Mouse (Mus musculus) c-Kit-negative CD71-positive TER-119-positive erythroid progenitor cells, embryonic 14.5 days (primary cell): ENCODE data around the gene Slco3a1.

Experiments
- DNase-seq: peaks from one replicate; pipeline ENCODE4 v3.0.0-alpha.2; 2013; ENCODE audit warnings: low read depth, low spot score

The Slco3a1 gene

DNA sequence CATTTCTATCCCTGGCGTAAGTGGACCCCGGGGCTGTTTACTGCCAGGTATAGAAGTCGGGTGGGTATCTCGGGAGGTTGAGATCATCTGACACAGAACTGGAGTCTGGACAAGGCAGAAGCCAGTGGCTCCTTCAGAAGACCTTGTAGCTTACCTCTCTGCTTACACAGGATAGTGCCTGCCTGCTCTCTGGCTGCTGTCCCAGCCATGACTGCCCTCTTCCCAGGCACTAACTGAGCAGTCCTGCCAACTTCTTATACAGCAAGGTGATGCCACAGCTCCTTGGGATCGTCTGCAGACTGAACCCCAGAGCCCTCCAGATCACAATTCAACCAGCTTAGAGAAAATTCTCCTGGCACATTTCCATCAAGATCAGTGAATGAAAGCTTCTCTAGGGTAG is 26.4 kb downstream of the Slco3a1 start:
- DNase-seq: no peak

DNA sequence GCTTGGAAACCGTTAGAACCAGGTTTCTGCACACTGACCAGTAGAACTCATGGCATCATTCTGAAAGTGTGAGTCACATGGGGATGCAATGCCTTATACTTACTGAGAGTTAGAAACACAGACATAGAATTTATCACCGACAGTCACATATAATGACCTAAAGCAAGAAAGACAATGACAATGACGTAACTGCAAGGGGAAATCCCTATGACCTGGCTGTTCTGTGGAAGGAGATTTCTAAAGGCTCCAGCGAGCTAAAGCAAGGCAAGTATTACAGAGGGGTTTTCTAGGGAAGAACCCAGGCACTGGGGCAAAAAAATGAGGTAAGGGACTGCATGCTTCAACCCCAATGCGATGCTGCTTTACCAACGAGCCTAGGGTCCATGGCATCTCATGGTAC is 26.9 kb downstream of the Slco3a1 start:
- DNase-seq: no peak

DNA sequence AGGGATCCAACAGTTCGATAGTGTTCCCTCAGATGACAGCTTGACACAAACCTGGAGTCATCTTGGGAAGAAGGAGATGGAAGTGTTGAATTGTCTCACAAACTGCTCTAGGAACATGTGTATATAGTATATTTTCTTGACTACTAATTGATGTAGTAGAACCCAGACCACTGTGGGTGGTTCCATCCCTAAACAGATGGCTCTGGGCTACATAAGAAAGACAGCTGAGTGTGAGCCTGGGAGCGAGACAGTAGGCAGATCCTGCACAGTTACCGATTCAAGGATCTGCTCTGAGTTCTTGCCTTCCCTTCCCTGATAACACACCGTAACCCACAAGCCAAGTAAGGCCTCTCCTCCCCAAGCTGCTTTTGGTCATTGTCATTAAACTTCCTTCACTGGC is 28.6 kb downstream of the Slco3a1 start:
- DNase-seq: no peak

DNA sequence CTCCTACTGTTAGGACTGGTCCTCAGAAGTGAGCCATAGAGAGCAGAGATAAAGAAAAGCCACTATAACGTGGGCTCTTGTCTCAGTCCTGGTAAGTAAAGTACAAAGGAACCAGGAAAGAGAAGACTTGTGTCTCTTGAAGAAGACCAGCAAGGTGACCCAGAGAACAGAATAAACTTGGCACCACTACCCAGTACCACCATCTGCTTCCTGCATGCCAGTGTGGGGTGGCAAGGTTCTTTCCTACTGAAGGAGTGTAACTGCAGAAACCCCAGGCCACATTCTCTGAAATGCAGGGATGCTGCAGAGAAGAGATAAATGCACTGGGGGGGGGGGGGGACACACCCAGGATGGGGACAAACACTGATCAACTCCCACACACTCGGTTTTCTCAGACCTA is 29.0 kb downstream of the Slco3a1 start:
- no peak for DNase-seq

DNA sequence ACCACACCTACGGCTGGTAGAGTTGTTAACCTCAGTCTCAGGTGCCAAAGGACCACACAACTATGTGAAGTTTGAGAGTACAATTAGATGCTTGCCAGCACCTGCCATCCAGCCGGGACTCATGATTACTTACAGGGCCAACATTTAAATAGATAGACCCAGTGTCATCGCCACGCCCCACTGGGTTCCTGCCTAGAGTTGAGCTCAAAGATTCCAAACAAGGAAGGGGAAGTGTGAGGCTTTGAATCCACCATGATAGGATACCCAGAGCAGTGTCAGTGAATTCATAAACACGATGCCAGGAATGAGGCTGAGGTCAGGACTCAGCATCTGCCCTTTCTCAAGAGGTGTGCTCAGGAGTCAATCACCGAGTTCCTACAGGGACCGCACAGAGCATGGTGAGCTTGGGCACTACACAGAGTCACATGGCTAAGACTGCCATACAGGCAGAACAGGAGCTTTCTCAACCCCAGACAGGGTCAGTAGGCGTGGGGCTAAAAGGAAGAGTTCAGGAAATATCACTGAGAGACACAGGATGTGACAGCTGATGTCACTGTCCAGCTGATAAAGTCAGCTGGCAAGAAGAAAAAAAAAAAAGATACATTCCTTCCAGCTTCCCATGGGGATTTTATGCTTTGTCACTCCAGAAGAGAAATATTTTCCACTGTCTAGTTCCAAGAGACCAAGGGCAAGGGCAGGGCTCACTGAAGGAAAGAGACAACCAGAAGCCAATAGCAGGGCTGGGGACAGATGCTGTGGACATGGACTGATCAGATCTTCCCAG is 30.2 kb downstream of the Slco3a1 start:
- no peak for DNase-seq

DNA sequence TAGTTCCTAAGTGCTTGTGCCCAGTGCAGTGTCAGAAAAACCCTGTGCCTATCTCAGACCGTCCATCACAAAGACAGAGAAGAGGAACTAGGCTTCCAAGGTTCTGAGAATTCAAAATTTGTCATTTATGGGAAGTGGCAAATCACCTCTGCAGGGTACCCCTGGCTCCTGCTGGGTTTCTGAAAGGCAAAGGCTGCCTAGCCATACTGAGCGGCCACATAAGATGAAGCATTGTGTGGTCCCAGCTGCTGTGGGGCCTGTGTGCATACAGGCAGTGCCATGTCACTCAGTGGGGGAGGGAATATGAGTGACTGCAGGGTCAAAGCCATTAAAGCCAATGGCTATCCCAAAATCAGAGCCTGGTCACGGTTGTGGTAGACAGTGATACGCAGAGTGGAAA is 31.5 kb downstream of the Slco3a1 start:
- DNase-seq: no peak

DNA sequence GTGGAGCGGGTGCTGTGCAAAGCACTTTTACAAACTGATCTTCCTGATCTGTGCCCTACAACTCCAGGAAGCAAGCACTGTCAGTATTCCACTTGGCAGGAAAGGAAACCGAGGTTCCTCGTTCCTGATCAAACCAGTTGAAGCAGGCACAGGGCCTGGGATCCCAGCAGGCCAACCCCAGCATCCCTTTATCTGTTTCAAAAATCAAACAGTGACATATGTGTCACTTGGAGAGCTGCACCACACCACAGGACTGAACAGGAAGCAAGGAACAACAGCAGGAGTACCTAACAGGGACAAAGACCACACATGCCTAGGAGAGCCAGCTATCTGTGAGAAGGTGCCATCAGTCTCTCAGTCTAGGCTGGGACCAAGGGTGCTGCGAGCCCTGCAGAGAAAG is 32.3 kb downstream of the Slco3a1 start:
- DNase-seq: no peak

DNA sequence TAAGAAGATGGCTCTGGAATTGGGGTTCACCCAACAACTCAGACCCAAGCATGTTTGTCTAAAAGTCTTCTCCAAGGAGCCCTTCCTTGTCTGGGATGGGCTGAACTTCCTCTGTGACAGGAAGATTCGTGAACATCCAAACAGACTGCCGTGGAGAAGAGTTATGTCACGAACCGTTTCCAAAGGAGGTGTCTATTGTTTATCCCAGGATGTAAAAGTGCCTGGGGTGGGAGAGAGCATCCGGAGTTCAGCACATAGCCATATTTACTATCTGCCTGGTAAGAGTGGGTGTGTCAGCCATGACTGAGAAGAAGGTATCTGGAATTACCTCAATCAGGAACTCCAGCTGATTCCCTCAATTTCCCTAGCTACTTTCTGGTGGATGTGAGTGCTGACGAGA is 35.2 kb downstream of the Slco3a1 start:
- DNase-seq: no peak

DNA sequence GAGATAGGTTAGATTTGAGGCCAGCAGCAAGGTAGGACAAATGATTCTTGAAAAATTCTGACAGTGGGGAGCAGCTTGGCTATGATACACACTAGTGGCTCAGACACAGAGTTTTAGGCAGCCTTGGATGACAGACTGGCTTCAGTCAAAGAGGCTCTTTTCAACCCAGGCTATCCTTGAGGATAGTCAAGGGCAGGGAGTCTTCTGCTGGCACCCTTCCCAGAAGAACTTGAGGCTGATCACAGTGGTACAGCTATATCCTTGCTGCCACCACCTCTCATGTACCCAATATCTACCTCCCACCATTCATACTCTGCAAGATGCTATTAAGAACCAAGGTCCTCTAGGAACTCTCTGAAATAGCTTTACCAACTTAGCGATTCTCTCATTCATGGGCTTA is 35.8 kb downstream of the Slco3a1 start:
- DNase-seq: no peak

DNA sequence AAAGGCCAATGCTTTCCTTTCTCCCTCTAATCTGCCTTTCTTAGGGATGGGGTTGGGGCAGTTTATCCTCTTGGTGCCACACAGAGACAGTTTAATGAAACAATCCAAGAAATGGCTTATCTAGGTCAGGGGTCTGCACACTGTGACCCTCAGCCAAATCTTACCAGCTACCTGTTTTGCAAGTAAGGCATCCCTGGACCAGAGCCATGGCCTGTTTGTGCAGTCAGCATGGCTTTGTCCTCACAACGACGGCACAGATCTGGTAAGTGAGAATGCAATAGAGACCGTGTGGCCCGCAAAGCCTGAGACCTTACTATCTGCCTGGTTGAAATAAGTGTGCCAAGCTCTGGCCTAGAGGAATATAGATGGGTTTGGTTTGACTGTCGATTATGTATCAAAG is 36.3 kb downstream of the Slco3a1 start:
- DNase-seq: no peak

DNA sequence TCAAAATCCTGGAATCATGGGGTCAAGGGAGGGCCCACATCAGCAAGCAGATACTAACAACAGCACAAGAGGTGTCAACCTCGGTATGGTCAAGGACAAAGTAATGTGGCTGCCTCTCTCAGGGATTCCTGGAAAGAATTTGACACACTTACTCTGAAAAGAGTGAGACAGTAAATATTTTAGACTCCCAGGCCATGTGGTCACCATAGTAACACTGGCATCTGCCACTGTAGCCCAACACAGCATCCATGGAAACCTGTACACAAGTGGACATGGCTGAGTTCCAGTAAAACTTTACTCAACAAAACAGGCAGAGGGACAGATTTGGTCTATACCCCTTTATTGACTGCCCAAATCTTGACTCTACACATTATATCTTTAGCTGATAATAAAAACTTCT is 43.9 kb downstream of the Slco3a1 start:
- DNase-seq: no peak

DNA sequence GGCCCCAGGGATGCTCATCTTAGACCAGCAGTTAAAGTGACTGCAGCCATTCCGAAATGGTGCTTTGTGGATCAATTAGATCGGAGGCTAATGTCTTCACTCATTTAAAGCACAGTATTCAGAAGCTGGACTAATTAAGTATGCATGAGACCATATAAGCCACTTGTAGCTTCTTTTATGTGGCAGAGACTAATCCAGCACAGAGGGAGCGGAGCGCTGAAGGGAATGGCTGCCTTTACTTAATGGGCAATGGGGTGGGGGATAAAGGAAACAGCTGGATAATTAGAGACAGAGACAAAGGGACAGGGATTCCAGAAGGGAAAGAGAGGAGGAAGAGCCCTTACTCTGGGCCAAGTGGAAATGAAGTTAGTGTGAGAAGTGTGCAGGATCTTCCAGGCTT is 46.4 kb downstream of the Slco3a1 start:
- no peak for DNase-seq

DNA sequence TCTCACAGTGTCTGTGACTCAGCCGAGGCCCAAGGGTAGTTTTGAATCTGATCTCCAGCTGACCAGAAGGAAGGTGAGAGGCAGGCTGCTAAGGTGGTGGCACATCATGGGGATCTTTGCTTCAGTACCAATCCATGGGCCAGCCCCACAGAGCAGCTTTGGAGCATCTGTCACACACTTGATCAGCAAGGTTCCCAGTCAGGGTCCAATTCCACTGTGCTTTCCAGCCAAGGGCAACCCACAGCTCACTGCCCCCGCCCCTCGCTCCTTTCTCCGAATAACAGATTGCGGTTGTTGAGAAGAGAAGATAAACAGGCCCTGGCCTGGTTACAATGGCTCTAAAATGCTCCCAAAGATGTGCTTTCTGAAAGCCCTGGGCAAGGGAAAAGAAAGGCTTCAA is 47.7 kb downstream of the Slco3a1 start:
- DNase-seq: no peak

DNA sequence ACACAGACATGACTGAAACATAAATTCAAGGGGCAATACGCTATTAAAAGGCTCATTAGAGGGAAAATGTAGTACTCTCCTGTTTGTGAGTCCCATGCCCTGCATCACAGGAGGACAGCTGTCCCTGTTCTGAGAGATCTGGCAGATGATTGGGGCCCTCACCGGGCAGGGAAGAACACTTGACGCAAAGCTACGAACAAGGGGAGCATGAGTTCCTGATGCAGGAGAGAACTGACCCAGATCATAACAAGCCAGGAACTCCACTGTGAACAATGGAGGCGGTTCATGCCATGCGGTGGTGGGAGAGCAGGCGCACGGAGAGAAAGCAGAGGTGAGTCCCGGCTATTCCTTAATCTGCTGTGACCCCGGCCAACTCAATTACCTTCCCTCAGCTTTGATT is 48.9 kb downstream of the Slco3a1 start:
- DNase-seq: no peak

DNA sequence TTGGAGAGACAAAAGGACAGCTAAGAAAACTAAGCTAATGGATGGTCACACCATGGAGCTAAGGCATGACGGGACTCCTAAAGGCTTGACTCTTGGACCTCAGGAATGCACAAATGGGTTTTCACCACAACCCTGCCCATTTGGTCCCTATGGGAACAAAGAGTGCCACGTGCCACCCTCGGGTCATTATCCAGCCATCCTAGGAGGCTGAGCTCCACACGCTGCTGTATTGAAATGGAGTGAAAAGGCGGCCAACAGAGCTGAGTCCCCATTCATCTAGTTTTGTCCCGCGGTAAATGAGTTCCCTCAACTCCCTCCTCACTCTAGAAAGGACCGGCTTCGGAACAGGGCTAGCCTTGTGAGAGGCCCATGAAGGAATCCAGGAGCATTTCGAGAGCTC is 53.4 kb downstream of the Slco3a1 start:
- no peak for DNase-seq

DNA sequence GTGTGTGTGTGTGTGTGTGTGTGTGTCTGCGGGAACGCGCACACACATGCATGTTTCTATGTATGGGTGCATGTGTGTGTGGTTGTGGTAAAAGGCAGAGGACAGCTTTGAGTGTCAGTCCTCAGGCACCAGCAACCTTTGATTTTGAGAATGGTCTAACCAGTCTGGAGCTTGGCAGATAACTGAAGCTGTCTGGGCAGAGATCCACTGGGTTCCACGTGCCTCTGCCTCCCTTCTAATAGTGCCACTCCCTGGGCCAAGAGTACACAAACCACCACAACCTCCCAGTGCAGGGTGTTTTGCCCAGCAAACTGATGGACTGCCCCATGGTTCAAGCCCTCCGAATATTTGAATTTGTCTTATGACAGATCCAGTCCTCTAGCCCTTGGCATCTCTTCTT is 55.1 kb downstream of the Slco3a1 start:
- DNase-seq: no peak

DNA sequence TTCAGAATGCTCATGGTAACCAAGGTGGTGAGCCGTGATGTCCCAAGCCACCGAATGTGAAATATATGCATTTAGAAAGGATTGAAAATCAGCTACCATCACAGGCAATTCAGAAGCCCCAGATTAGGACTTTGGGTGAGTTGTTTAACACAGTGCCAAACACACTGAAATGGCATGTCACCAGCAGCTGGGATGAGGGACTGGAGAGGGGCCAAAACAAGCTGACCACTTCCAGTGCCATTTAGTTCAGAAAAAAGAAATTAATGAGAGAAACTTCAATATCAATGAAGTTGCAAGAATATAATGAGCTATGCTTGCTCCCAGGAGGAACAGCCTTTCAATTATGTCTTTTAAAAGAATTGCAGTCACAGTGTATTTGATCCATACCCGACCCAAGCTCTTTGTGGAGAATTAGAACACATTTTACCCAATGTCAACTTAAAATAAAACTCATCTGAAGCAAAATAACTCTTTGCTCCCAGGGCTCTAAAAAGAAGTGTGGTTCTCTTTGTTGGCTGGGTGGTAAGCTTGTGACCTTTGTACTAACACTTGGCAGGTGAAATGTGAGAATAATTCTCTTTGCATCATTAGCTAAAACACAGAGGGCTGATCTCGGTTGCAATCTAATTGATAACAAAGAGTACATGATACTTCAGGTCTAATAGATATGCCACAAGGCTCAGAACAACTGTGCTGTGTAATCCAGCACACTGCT is 56.2 kb downstream of the Slco3a1 start:
- no peak for DNase-seq

DNA sequence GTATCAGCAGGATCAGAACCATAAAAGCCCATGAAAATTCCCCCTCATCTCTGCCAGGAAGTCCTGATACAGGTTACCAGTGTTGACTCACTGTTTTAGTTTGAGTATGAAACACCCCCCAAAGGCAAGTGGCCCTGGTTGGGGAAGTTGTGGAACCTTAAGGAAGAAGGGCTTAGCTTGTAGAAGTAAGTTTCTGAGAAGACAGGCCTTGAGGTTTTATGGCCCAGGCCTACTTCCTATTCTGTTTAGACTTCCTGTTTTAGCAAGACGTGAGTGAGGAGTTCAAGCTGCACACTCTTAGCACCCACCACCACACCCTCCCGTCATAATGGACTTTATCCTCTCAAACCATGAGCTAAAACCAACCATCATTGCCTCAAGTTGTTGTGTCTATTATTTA is 57.4 kb downstream of the Slco3a1 start:
- no peak for DNase-seq

DNA sequence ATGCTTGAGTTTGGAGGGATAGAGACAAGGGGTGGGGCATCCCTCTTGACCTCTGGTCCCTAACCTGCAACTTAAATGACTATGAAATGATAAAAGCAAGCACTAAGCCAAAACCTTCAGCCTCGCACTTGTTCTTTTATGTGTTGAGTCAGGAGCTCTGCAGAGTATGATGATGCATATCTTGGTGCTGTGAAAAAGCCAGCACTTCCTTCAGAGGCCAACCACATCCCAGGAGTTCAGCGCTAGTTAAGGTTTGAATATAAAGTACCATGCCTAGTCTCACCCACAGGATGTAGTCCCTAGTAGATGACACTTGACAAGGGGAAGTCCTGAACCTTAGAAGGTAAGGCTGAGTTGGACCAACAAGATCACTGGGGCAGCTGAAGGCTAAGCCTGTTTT is 59.1 kb downstream of the Slco3a1 start:
- no peak for DNase-seq

DNA sequence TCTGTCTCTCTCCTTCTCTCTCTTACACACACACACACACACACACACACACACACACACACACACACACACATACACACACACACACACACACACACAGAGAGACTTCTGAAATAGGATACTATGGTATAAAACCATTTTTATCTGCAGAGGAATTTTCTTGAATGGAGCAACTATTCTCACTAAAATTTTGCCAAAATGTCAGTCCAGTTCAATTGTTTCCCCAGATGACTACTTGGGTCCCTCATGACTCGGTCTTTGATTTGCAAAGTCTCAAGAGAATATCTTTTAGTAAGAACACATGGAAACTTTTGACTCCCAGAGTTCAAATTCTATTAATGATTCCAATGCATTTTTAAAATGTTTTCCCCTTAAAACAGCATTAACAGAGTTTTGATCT is 60.8 kb downstream of the Slco3a1 start:
- DNase-seq: no peak

DNA sequence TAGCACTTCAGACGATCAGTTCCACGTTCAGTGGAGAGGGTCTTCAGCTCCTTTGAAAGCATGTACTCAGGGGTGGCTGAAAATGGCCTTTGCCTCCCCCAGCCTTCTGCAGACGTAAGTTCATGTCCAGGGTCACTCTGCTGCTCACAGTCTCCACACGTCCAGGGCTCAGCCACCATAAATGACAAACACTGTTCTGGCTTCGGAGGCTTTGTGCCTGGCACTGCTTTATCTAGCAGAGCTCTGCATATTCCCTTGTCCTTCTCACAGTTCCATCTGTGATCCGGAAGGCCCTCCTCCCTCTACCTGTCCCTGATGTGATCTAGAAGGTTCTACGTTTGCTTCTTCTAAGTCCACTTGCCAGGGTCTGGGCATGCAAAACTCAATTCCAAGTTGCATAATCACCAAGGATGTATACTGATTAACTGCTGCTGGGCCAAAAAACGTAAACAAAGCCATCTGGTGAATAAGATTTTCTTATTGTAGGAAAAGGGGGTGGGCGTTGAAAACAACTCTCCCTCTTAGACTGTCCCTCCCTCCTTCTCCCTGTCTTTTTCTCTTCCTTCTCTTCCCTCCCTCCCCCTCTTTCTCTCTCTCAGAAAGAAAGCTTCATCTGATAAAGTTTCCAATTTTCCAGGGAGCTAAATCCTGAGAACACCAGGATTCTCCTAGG is 62.8 kb downstream of the Slco3a1 start:
- no peak for DNase-seq

DNA sequence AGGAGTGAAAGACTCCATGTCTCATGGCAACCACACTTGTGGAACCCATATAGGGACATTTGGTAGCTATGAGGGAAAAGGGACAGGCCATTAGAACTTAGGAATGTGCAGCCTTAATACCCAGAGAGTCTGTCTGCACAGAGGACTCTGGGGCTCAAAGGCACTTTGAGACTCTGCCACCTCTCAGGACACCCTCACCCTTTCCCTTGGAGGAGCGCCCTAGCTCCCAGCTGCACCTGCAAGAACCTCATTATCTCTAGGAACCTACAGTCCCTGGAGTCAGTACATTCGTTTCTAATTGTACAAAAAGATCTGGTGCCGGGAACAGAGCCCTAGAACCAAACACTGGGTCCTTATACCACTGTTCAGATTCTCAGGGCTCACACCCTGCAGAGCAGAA is 66.4 kb downstream of the Slco3a1 start:
- no peak for DNase-seq

DNA sequence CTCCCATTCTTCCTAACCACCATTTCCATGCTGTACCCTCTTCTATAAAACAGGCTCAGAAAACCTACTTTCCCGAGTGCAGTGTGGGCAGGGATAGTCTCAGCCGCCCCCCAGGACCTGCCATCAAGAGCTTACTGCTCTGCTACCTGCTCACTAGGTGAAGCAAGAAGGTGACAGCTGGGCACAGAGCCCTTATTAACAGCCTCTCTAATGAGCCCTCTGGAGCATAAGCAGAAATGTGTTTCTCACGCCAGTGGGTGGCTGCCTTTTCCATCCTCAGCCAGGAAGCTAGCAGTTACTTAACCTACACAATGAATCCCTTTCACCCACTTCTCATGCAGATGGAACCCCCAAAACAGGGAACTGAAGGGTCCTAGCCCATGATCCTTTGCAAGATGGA is 66.9 kb downstream of the Slco3a1 start:
- DNase-seq: no peak
